Mouse (Mus musculus) myocyte (in vitro differentiated cells): ENCODE measurements around the gene Itpr2. TPM values are rescaled to one million over a fixed set of nuclear protein-coding genes. Genes with fewer than 3 reads are reported as not detected.

ENCODE experiments used
- H3K27me3 ChIP-seq: one replicate; pipeline ENCODE4 v1.6.1; 2011; ENCODE audit not compliant: control insufficient read depth, insufficient read depth, insufficient read length
- H3K36me3 ChIP-seq: one replicate; pipeline ENCODE4 v1.6.1; 2011; ENCODE audit not compliant: control insufficient read depth, insufficient read depth
- H3K4me2 ChIP-seq: one replicate; pipeline ENCODE4 v1.6.1; 2011; ENCODE audit warnings: low read depth, control low read depth
- H3K4me3 ChIP-seq: one replicate; pipeline ENCODE4 v1.5.1; 2011; ENCODE audit warnings: mild to moderate bottlenecking, control low read depth, moderate library complexity
- H3K79me2 ChIP-seq: one replicate; pipeline ENCODE4 v1.6.1; 2011; ENCODE audit not compliant: control insufficient read depth, insufficient read depth
- H3ac ChIP-seq: one replicate; pipeline ENCODE4 v1.6.1; 2011; ENCODE audit not compliant: control insufficient read depth, insufficient read length
- CEBPB ChIP-seq: IDR thresholded peaks from 2 replicates; pipeline ENCODE4 v1.6.1; 2011; ENCODE audit warnings: mild to moderate bottlenecking, moderate library complexity; ENCODE audit not compliant: poor library complexity, insufficient read depth, severe bottlenecking
- E2F4 ChIP-seq: IDR thresholded peaks from one replicate; pipeline ENCODE4 v1.6.1; 2011; ENCODE audit warnings: mild to moderate bottlenecking, control low read depth, moderate library complexity; ENCODE audit not compliant: insufficient read depth
- MAX ChIP-seq: IDR thresholded peaks from one replicate; pipeline ENCODE4 v1.6.1; 2011; ENCODE audit warnings: low read depth, mild to moderate bottlenecking, control low read depth
- MYOD1 ChIP-seq, 3 experiments: IDR thresholded peaks; one replicate each; pipeline ENCODE4 v1.6.1; 2011; ENCODE audit warnings: control low read depth in 2 of 3, low read depth in 2 of 3, mild to moderate bottlenecking in 2 of 3, moderate library complexity in 1 of 3; ENCODE audit not compliant: insufficient read length in 2 of 3, control insufficient read depth in 1 of 3
- MYOG ChIP-seq, 3 experiments: IDR thresholded peaks; one replicate each; pipeline ENCODE4 v1.6.1; 2011; ENCODE audit warnings: control low read depth in 2 of 3, low read depth in 2 of 3, mild to moderate bottlenecking in 2 of 3; ENCODE audit not compliant: insufficient read length in 2 of 3, control insufficient read depth in 1 of 3, insufficient read depth in 1 of 3
- POLR2A ChIP-seq: IDR thresholded peaks from one replicate; pipeline ENCODE4 v1.6.1; 2011; ENCODE audit warnings: low read depth, mild to moderate bottlenecking, control low read depth, moderate library complexity; ENCODE audit not compliant: insufficient read length
- POLR2AphosphoS2 ChIP-seq: IDR thresholded peaks from one replicate; pipeline ENCODE4 v1.6.1; 2011; ENCODE audit warnings: low read depth, control low read depth; ENCODE audit not compliant: insufficient read length
- REST ChIP-seq: IDR thresholded peaks from one replicate; pipeline ENCODE4 v1.6.1; 2011; ENCODE audit warnings: mild to moderate bottlenecking, control low read depth, moderate library complexity; ENCODE audit not compliant: insufficient read depth, insufficient read length
- SRF ChIP-seq: IDR thresholded peaks from one replicate; pipeline ENCODE4 v1.6.1; 2011; ENCODE audit warnings: low read depth; ENCODE audit not compliant: control insufficient read depth, insufficient read length
- TCF12 ChIP-seq: IDR thresholded peaks from one replicate; pipeline ENCODE4 v1.6.1; 2011; ENCODE audit warnings: mild to moderate bottlenecking, control low read depth; ENCODE audit not compliant: poor library complexity, insufficient read depth, severe bottlenecking
- TCF3 ChIP-seq: IDR thresholded peaks from one replicate; pipeline ENCODE4 v1.6.1; 2011; ENCODE audit warnings: low read depth, control low read depth; ENCODE audit not compliant: insufficient read length
- USF1 ChIP-seq: IDR thresholded peaks from one replicate; pipeline ENCODE4 v1.6.1; 2011; ENCODE audit warnings: low read depth, mild to moderate bottlenecking, control low read depth, moderate library complexity
- polyA plus RNA-seq: library from polyadenylated mRNA; unstranded; fragments of >200 nt; fragmentation: generic; extraction: Trizol; gene quantifications from one replicate; pipeline ENCODE4 v1.2.1, GENCODE M21; 2012; ENCODE audit warnings: missing spikeins

Itpr2 gene
- polyA plus RNA-seq, 1 experiment, result 4.7 TPM

- no peak overlapping the region for H3K4me2 ChIP-seq
- H3K79me2 ChIP-seq, result no peaks in the 10 kb centered on the region
- H3K36me3 ChIP-seq, result no peaks in the 10 kb centered on the region
- no peak overlapping the region for H3ac ChIP-seq
- TF ChIP-seq REST (no peak), SRF (no peak), POLR2AphosphoS2 (no peak), USF1 (no peak), TCF3 (no peak), POLR2A (no peak), MYOG (IDR thresholded peaks at IDR 0.05; ENCODE audit: control insufficient read depth in 1 of 3, insufficient read depth in 1 of 3, insufficient read length in 2 of 3, low read depth in 2 of 3) (no peak), TCF12 (no peak), E2F4 (no peak), MYOD1 (IDR thresholded peaks at IDR 0.05; ENCODE audit: control insufficient read depth in 1 of 3, insufficient read length in 2 of 3, low read depth in 2 of 3) (no peak), MAX (no peak), CEBPB (no peak)
- no peak overlapping the region for H3K4me3 ChIP-seq
- no peaks in the 10 kb centered on the region for H3K27me3 ChIP-seq
Observed at GRCm38 (mm10) chr6:146288266-146288665, 213.8 kb downstream of the Itpr2 start.

GRCm38 (mm10) chr6:146284921-146285565 lies 217.0 kb downstream of the Itpr2 start:
- no peaks in the 10 kb centered on the region for H3K27me3 ChIP-seq
- no peak overlapping the region for H3K4me2 ChIP-seq
- no peaks in the 10 kb centered on the region for H3K36me3 ChIP-seq
- H3K79me2 ChIP-seq, result no peaks in the 10 kb centered on the region
- H3K4me3 ChIP-seq, result no peak overlapping the region
- TF ChIP-seq REST (no peak), MAX (no peak), POLR2AphosphoS2 (no peak), USF1 (no peak), POLR2A (no peak), TCF3 (no peak)
- no peak overlapping the region for H3ac ChIP-seq

GRCm38 (mm10) chr6:146283981-146284380 lies 218.0 kb downstream of the Itpr2 start:
- TF ChIP-seq MAX (no peak), REST (no peak), MYOD1 (IDR thresholded peaks at IDR 0.05; ENCODE audit: control insufficient read depth in 1 of 3, insufficient read length in 2 of 3, low read depth in 2 of 3) (no peak), MYOG (IDR thresholded peaks at IDR 0.05; ENCODE audit: control insufficient read depth in 1 of 3, insufficient read depth in 1 of 3, insufficient read length in 2 of 3, low read depth in 2 of 3) (no peak), E2F4 (no peak), USF1 (no peak), SRF (no peak), TCF12 (no peak), POLR2A (no peak), POLR2AphosphoS2 (no peak), TCF3 (no peak), CEBPB (no peak)
- H3K27me3 ChIP-seq, result no peaks in the 10 kb centered on the region
- H3K36me3 ChIP-seq, result no peaks in the 10 kb centered on the region
- no peak overlapping the region for H3K4me2 ChIP-seq
- no peaks in the 10 kb centered on the region for H3K79me2 ChIP-seq
- H3K4me3 ChIP-seq, result no peak overlapping the region
- H3ac ChIP-seq, result no peak overlapping the region

- Histone ChIP-seq H3K4me3 (no peak overlapping the region), H3K36me3 (no peaks in the 10 kb centered on the region), H3K27me3 (no peaks in the 10 kb centered on the region), H3K4me2 (no peak overlapping the region), H3ac (no peak overlapping the region), H3K79me2 (no peaks in the 10 kb centered on the region)
- no peak for TF ChIP-seq TCF3
- TF ChIP-seq MAX, result no peak
- no peak for TF ChIP-seq REST
- no peak for TF ChIP-seq MYOD1 (IDR thresholded peaks at IDR 0.05; ENCODE audit: control insufficient read depth in 1 of 3, insufficient read length in 2 of 3, low read depth in 2 of 3)
- no peak for TF ChIP-seq POLR2A
- no peak for TF ChIP-seq E2F4
- no peak for TF ChIP-seq POLR2AphosphoS2
- no peak for TF ChIP-seq TCF12
- no peak for TF ChIP-seq MYOG (IDR thresholded peaks at IDR 0.05; ENCODE audit: control insufficient read depth in 1 of 3, insufficient read depth in 1 of 3, insufficient read length in 2 of 3, low read depth in 2 of 3)
- TF ChIP-seq CEBPB, result no peak
- no peak for TF ChIP-seq USF1
- no peak for TF ChIP-seq SRF
Observed at GRCm38 (mm10) chr6:146282061-146282659, 219.9 kb downstream of the Itpr2 start.
